21 mouse cellular contexts compared by ENCODE assay signal in the genomic region with DNA sequence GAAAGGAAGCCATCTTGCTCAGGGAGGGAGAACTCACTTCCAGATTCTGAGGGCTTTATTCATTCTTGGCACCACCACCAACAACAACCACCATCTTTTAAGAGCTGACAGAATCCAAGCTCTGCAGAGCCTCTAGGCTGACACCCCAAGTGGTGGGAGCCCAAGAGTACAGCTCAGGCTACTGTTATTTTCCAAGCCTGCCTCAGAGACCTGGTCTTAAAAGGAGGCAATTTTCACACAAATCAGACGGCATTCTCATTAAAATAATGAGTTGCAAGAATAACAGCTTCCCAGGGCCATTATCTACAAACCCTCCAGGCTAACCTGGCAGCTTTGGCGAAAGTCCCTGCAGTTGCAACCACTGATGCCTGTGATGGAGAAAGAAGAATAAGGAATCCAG.
"Had no signal": no experiment of that assay in that cellular context is flagged by ENCODE, and none has a peak within 500 bp of the region (broad histone marks: within the 10 kb centered on the region; RNA-seq: fewer than 3 reads in every experiment).

No protein-coding gene starts in this region.

- H3K9ac ChIP-seq: kidney, embryonic 15.5 days; liver, embryonic 13.5 days; midbrain, embryonic 13.5 days; neural tube, embryonic 15.5 days had no signal

- H3K27ac ChIP-seq: kidney, embryonic 15.5 days; liver, embryonic 13.5 days; midbrain, embryonic 10.5 days; midbrain, embryonic 13.5 days; neural tube, embryonic 15.5 days; stomach, postnatal 0 days had no signal

- H3K4me1 ChIP-seq: kidney, embryonic 15.5 days; liver, embryonic 13.5 days; midbrain, embryonic 13.5 days; neural tube, embryonic 15.5 days had no signal

- ATAC-seq: midbrain, embryonic 13.5 days; midbrain, embryonic 16.5 days had no signal

- H3K27me3 ChIP-seq: kidney, embryonic 15.5 days; liver, embryonic 13.5 days; midbrain, embryonic 13.5 days; neural tube, embryonic 15.5 days had no signal

- H3K36me3 ChIP-seq: kidney, embryonic 15.5 days; liver, embryonic 13.5 days; midbrain, embryonic 10.5 days; midbrain, embryonic 13.5 days; neural tube, embryonic 15.5 days had no signal

- H3K9me3 ChIP-seq: kidney, embryonic 15.5 days; liver, embryonic 13.5 days; midbrain, embryonic 10.5 days; midbrain, embryonic 13.5 days; neural tube, embryonic 15.5 days had no signal

- DNase-seq: kidney, adult 11 months; kidney, adult 8-10 months; kidney, postnatal 10 days; kidney, postnatal 36 days; left cerebral cortex, postnatal 4 days; liver, embryonic 13.5 days; lung, adult 2 months; right cerebral cortex, adult 18-20 months; right cerebral cortex, postnatal 14 days; right cerebral cortex, postnatal 4 days; thymus, adult 2 months; thymus, postnatal 14 days; thymus, postnatal 4 days had no signal

- H3K4me3 ChIP-seq: kidney, embryonic 15.5 days; liver, embryonic 13.5 days; megakaryocyte, embryonic 14.5 days; midbrain, embryonic 10.5 days; midbrain, embryonic 13.5 days; myocyte; neural tube, embryonic 15.5 days had no signal

- H3K4me2 ChIP-seq: kidney, embryonic 15.5 days; liver, embryonic 13.5 days; midbrain, embryonic 13.5 days; neural tube, embryonic 15.5 days had no signal
